In genomic region chr11:5167311-5167710, GRCm38 (mm10) we compare ENCODE assay signal across 13 mouse cellular contexts. TPM values are rescaled to one million over a fixed set of nuclear protein-coding genes. Genes with fewer than 3 reads are reported as not detected.
A peak's percentile ranks its signal among the peaks of the same experiment; 100 is the strongest.
DNase-seq lines count a peak whose midpoint lies in the region; ATAC-seq lines count a peak whose summit lies in the region.
"Had no signal": no experiment of that assay in that cellular context is flagged by ENCODE, and none has a peak within 500 bp of the region (broad histone marks: within the 10 kb centered on the region; RNA-seq: fewer than 3 reads in every experiment).

No protein-coding gene starts in this region.

- H3K36me3 ChIP-seq in midbrain, embryonic 10.5 days: no peaks in the 10 kb centered on the region
- no peaks in the 10 kb centered on the region for H3K36me3 ChIP-seq in midbrain, embryonic 11.5 days (ENCODE audit: control insufficient read depth, insufficient read depth, low read length)
- H3K36me3 ChIP-seq in forebrain, embryonic 16.5 days (ENCODE audit: control insufficient read depth, insufficient read depth): no peaks in the 10 kb centered on the region

- H3K9me3 ChIP-seq in midbrain, embryonic 10.5 days (replicated peaks): 0 out of 2 replicates have a peak, but pooled peaks cover 4% of the 10 kb centered on the region
- no peaks in the 10 kb centered on the region for H3K9me3 ChIP-seq in midbrain, embryonic 11.5 days (ENCODE audit: control insufficient read depth, low read length)
- no peaks in the 10 kb centered on the region for H3K9me3 ChIP-seq in forebrain, embryonic 16.5 days (ENCODE audit: control insufficient read depth, low read length)

- peaks cover 13% of the 10 kb centered on the region for H3K27me3 ChIP-seq in midbrain, embryonic 10.5 days (ENCODE audit: low read depth, poor library complexity, severe bottlenecking)
- H3K27me3 ChIP-seq in midbrain, embryonic 11.5 days (ENCODE audit: control insufficient read depth, insufficient read depth, low read length): no peaks in the 10 kb centered on the region
- no peaks in the 10 kb centered on the region for H3K27me3 ChIP-seq in forebrain, embryonic 16.5 days (replicated peaks; ENCODE audit: control insufficient read depth, insufficient read depth, low read length)
- H3K27me3 ChIP-seq: Patski had no signal

- H3K27ac ChIP-seq in midbrain, embryonic 10.5 days (replicated peaks): 0 out of 2 replicates have a peak overlapping the region, but pooled peaks have one; percentile 28
- no peak overlapping the region for H3K27ac ChIP-seq in midbrain, embryonic 11.5 days (ENCODE audit: low read depth, low read length)
- H3K27ac ChIP-seq in forebrain, embryonic 16.5 days (ENCODE audit: low read length): peak overlapping the region; percentile 60

- no peak overlapping the region for H3K9ac ChIP-seq in midbrain, embryonic 11.5 days (ENCODE audit: low read length)
- no peak overlapping the region for H3K9ac ChIP-seq in forebrain, embryonic 16.5 days (replicated peaks; ENCODE audit: low read depth, low read length)

- intact Hi-C loops in heart, postnatal 25 days (cut with DNase I): no loop called here

- ATAC-seq in midbrain, embryonic 11.5 days (ENCODE audit: low FRiP score): no peak
- ATAC-seq in forebrain, embryonic 16.5 days: peak; percentile 72
- no peak for ATAC-seq in activated CD4-positive, CD25-positive, alpha-beta regulatory T cell, adult 4 months
- ATAC-seq: Patski had no signal

- peaks cover 25% of the 10 kb centered on the region for H3K4me1 ChIP-seq in midbrain, embryonic 10.5 days
- no peaks in the 10 kb centered on the region for H3K4me1 ChIP-seq in midbrain, embryonic 11.5 days (ENCODE audit: control insufficient read depth, insufficient read depth, low read length)
- peaks cover 39% of the 10 kb centered on the region for H3K4me1 ChIP-seq in forebrain, embryonic 16.5 days (replicated peaks; ENCODE audit: control insufficient read depth, insufficient read depth, low read length)

- DNase-seq in midbrain, embryonic 10.5 days (ENCODE audit: low spot score): no peak
- DNase-seq in midbrain, embryonic 11.5 days (ENCODE audit: low spot score, missing footprints): no peak
- peak; percentile 54 to 64 for DNase-seq in layer of hippocampus, postnatal 10 days (ENCODE audit: low spot score in 2 of 2)
- DNase-seq in right cerebral cortex, postnatal 25 days: peak; percentile 38
- no peak for DNase-seq in ovary, postnatal 14 days (ENCODE audit: low spot score)
- DNase-seq in heart, postnatal 25 days (ENCODE audit: low spot score): no peak
- DNase-seq: adrenal gland, postnatal 10 days; cerebellum, adult 11-12 months; lung, postnatal 36 days had no signal

- H3K4me3 ChIP-seq in midbrain, embryonic 10.5 days: no peak overlapping the region
- H3K4me3 ChIP-seq in midbrain, embryonic 11.5 days (ENCODE audit: low read depth, low read length): no peak overlapping the region
- H3K4me3 ChIP-seq in forebrain, embryonic 16.5 days (replicated peaks; ENCODE audit: low read length): no peak overlapping the region

- 84% methylated on average over 9 of the region's 9 CpGs for WGBS in midbrain, embryonic 10.5 days
- 85% methylated on average over 9 of the region's 9 CpGs for WGBS in midbrain, embryonic 11.5 days
- WGBS in forebrain, embryonic 16.5 days: 14% methylated on average over 9 of the region's 9 CpGs

- no peak overlapping the region for H3K4me2 ChIP-seq in midbrain, embryonic 11.5 days
- no peak overlapping the region for H3K4me2 ChIP-seq in forebrain, embryonic 16.5 days (ENCODE audit: low read length)
- H3K4me2 ChIP-seq: liver, embryonic 11.5 days had no signal

RNA-seq across cellular contexts. Expression of gene Emid1, which starts 15.3 kb away (rescaled TPM):
- polyA plus RNA-seq in midbrain, embryonic 10.5 days (2016; fragmentation: Nextera tagmentation; extraction: Ambion mirVana): 21.9 and 28.2 TPM in 2 replicates
- polyA plus RNA-seq in midbrain, embryonic 11.5 days (2014; fragmentation: Nextera tagmentation; extraction: Ambion mirVana): 12.3 and 13.7 TPM in 2 replicates
- polyA plus RNA-seq in forebrain, embryonic 16.5 days (2015; fragmentation: Nextera tagmentation; extraction: Ambion mirVana): 22.4 and 27.3 TPM in 2 replicates
- 10 to 100 TPM; 41.3 to 45.4 TPM for total RNA-seq in layer of hippocampus, postnatal 10 days (2021)
- total RNA-seq in heart, postnatal 25 days (2021): 1 to 10 TPM; 2.1 to 2.2 TPM
- not detected for polyA plus RNA-seq in activated CD4-positive, CD25-positive, alpha-beta regulatory T cell, adult 4 months (2017; shearing (Covaris generic))
- polyA plus RNA-seq: Patski had no signal

Comparison
In these comparisons a context has a peak if more than half of its experiments do, and no peak if none do; other contexts are left out.
1. DNase-seq: peak in layer of hippocampus, postnatal 10 days (2 of 2) and right cerebral cortex, postnatal 25 days (single experiment); none in midbrain, embryonic 10.5 days (single experiment), midbrain, embryonic 11.5 days (single experiment), ovary, postnatal 14 days (single experiment) and heart, postnatal 25 days (single experiment).
2. RNA of gene Emid1, which starts 15.3 kb away (polyA plus RNA-seq): 21.9 to 28.2 TPM in midbrain, embryonic 10.5 days, 22.4 to 27.3 TPM in forebrain, embryonic 16.5 days and 12.3 to 13.7 TPM in midbrain, embryonic 11.5 days; not detected in activated CD4-positive, CD25-positive, alpha-beta regulatory T cell, adult 4 months; every median in the first group is over 10 times any median in the second.